Comparison of ENCODE assay signal across 16 mouse cellular contexts in genomic region chr8:46597411-46597810, GRCm38 (mm10). TPM values are rescaled to one million over a fixed set of nuclear protein-coding genes. Genes with fewer than 3 reads are reported as not detected.
A peak's percentile ranks its signal among the peaks of the same experiment; 100 is the strongest.
DNase-seq lines count a peak whose midpoint lies in the region; TF ChIP-seq lines count a peak whose summit lies in the region.
"Had no signal": no experiment of that assay in that cellular context is flagged by ENCODE, and none has a peak within 500 bp of the region (broad histone marks: within the 10 kb centered on the region; RNA-seq: fewer than 3 reads in every experiment).

No protein-coding gene starts in this region.

- no peak for TF ChIP-seq RAD21 in CH12.LX (IDR thresholded peaks at IDR 0.05; ENCODE audit: low read depth, low read length)

- TF ChIP-seq POLR2A in CH12.LX (IDR thresholded peaks at IDR 0.05; ENCODE audit: low read depth, low read length) = no peak
- TF ChIP-seq POLR2A in bone marrow macrophage, adult 2 months (IDR thresholded peaks at IDR 0.05; ENCODE audit: borderline replicate concordance, low read depth, low read length) = no peak

- H3K9ac ChIP-seq in CH12.LX (ENCODE audit: insufficient read depth, low read depth) (no peak overlapping the region), ES-E14 (ENCODE audit: insufficient read depth, low read depth, low read length, poor library complexity, severe bottlenecking) (no peak overlapping the region)
- H3K9ac ChIP-seq: embryonic facial prominence, embryonic 15.5 days had no signal

- H3K4me3 ChIP-seq in CH12.LX (replicated peaks in 1 of 3; ENCODE audit: low read depth in 2 of 3, low read length in 2 of 3, poor library complexity in 1 of 3) (no peak overlapping the region), ES-E14 (ENCODE audit: insufficient read depth in 1 of 2, low read depth in 1 of 2, low read length in 2 of 2, poor library complexity in 1 of 2, severe bottlenecking in 1 of 2) (no peak overlapping the region)
- H3K4me3 ChIP-seq in bone marrow macrophage, adult 2 months (ENCODE audit: insufficient read depth, low read length) = no peak overlapping the region
- H3K4me3 ChIP-seq: embryonic facial prominence, embryonic 15.5 days; erythroblast, embryonic 14.5 days; forebrain, embryonic 10.5 days; heart, adult 2 months had no signal

- H3K4me1 ChIP-seq in CH12.LX (ENCODE audit: control insufficient read depth in 1 of 2, insufficient read depth in 2 of 2) (peaks cover 13 to 20% of the 10 kb centered on the region in 2 experiments), ES-E14 (ENCODE audit: control insufficient read depth in 2 of 2, insufficient read depth in 2 of 2, low read length in 2 of 2, poor library complexity in 1 of 2) (no peaks in the 10 kb centered on the region)
- peaks cover 28% of the 10 kb centered on the region for H3K4me1 ChIP-seq in bone marrow macrophage, adult 2 months (ENCODE audit: control insufficient read depth, insufficient read depth, low read length)
- H3K4me1 ChIP-seq: forebrain, embryonic 10.5 days had no signal

- H3K36me3 ChIP-seq in CH12.LX (replicated peaks in 1 of 2; ENCODE audit: control insufficient read depth in 1 of 2, insufficient read depth in 1 of 2, low read length in 1 of 2) (peaks cover 18 to 59% of the 10 kb centered on the region in 2 experiments), ES-E14 (ENCODE audit: control insufficient read depth, insufficient read depth, low read length, poor library complexity, severe bottlenecking) (peaks cover 7% of the 10 kb centered on the region; the same call in 1 of the 2 replicates)

- H3K79me2 ChIP-seq in CH12.LX (replicated peaks; ENCODE audit: control insufficient read depth, extremely low read depth, insufficient read depth, poor library complexity, severe bottlenecking) = no peaks in the 10 kb centered on the region

- DNase-seq in heart, adult 11 months = peak; percentile 43
- DNase-seq in heart, adult 18-20 months = no peak
- no peak for DNase-seq in CH12.LX (ENCODE audit: extremely low read depth)
- DNase-seq in ES-E14 (ENCODE audit: low read depth, low spot score) = no peak
- no peak for DNase-seq in kidney, adult 18-20 months
- no peak for DNase-seq in spleen, postnatal 4 days (ENCODE audit: low spot score in 2 of 2)
- DNase-seq: cerebellum, adult 2 months; cerebellum, postnatal 10 days; gastrocnemius, postnatal 36 days; heart, adult 2 months had no signal

- H3K9me3 ChIP-seq in CH12.LX (replicated peaks; ENCODE audit: low read length) (no peaks in the 10 kb centered on the region), ES-E14 (ENCODE audit: control insufficient read depth, insufficient read depth, low read depth, low read length) (no peaks in the 10 kb centered on the region)
- H3K9me3 ChIP-seq: embryonic facial prominence, embryonic 15.5 days; forebrain, embryonic 10.5 days had no signal

- H3K27me3 ChIP-seq in CH12.LX (replicated peaks) = no peaks in the 10 kb centered on the region
- H3K27me3 ChIP-seq: embryonic facial prominence, embryonic 15.5 days; Patski had no signal

- no peak for TF ChIP-seq EP300 in CH12.LX (IDR thresholded peaks at IDR 0.05; ENCODE audit: low read length)

- no peak overlapping the region for H3K4me2 ChIP-seq in CH12.LX (ENCODE audit: insufficient read depth, low read depth, poor library complexity, severe bottlenecking)
- H3K4me2 ChIP-seq: embryonic facial prominence, embryonic 15.5 days; heart, embryonic 11.5 days had no signal

- dilution Hi-C loops in CH12.LX (cut with MboI; ENCODE audit: extremely low pct_ligation_motif_present, extremely low pct_unique_long_range_greater_than_20kb, low sequenced_read_pairs) = no loop called here

- H3K27ac ChIP-seq in CH12.LX (ENCODE audit: insufficient read depth, low read depth) (no peak overlapping the region), ES-E14 (ENCODE audit: insufficient read depth, low read depth, low read length, poor library complexity, severe bottlenecking) (no peak overlapping the region)
- peak overlapping the region; percentile 62 for H3K27ac ChIP-seq in bone marrow macrophage, adult 2 months (ENCODE audit: insufficient read depth, low read depth, low read length)
- H3K27ac ChIP-seq: embryonic facial prominence, embryonic 15.5 days; forebrain, embryonic 10.5 days; heart, adult 2 months had no signal

- no peak for TF ChIP-seq CTCF in CH12.LX (conservative IDR thresholded peaks at IDR 0.05 in 1 of 2, IDR thresholded peaks at IDR 0.05 in 1 of 2; ENCODE audit: low read depth in 2 of 2, low read length in 2 of 2)
- TF ChIP-seq CTCF in bone marrow macrophage, adult 2 months (IDR thresholded peaks at IDR 0.05; ENCODE audit: low read depth, low read length) = no peak

- in situ Hi-C loops in CH12.LX (cut with MboI; ENCODE audit: low pct_ligation_motif_present, low pct_unique_long_range_greater_than_20kb, low sequenced_read_pairs) (no loop called here), ES-E14 (cut with MboI; ENCODE audit: low sequenced_read_pairs in 2 of 2, unreplicated experiment in 2 of 2) (no loop called here)

TF ChIP-seq in CH12.LX, 34 proteins besides CTCF, POLR2A, EP300 and RAD21:
- TF ChIP-seq NRF1 (IDR thresholded peaks at IDR 0.05; ENCODE audit: low read depth, low read length) = no peak
- no peak for TF ChIP-seq RCOR1 (conservative IDR thresholded peaks at IDR 0.05; ENCODE audit: low read depth, low read length)
- no peak for TF ChIP-seq ZNF384 (IDR thresholded peaks at IDR 0.05; ENCODE audit: low read depth, low read length)
- peak; percentile 74 for TF ChIP-seq MAFK (IDR thresholded peaks at IDR 0.05; ENCODE audit: insufficient replicate concordance, low read length)
- TF ChIP-seq PAX5 (IDR thresholded peaks at IDR 0.05; ENCODE audit: low read length) = no peak

TF ChIP-seq in ES-E14, 5 proteins besides CTCF, POLR2A, EP300 and RAD21:
- TF ChIP-seq HCFC1 (IDR thresholded peaks at IDR 0.05; ENCODE audit: borderline replicate concordance, insufficient read depth, low read length) = no peak
- peak; percentile 42; the same call in 1 of the 2 replicates for TF ChIP-seq MAFK (IDR thresholded peaks at IDR 0.05; ENCODE audit: insufficient read depth, low read depth, low read length)

RNA-seq across cellular contexts. Expression of gene Primpol, which starts 19.6 kb away (rescaled TPM):
- 1 to 10 TPM; 2.1 to 2.6 TPM for total RNA-seq in heart, adult 18-20 months (2021)
- total RNA-seq in CH12.LX (2012; rRNA removed) (8.5 and 12.4 TPM in 2 replicates), CH12.LX (2014; rRNA removed) (16.7 and 17.8 TPM in 2 replicates), ES-E14 (2012; rRNA removed) (6.6 and 7.5 TPM in 2 replicates)
- 15.3 and 16.2 TPM in 2 replicates for polyA plus RNA-seq in CH12.LX (2012; ENCODE audit: insufficient read length, low read depth)
- 16.6 and 21.3 TPM in 2 replicates for polyA plus RNA-seq in bone marrow macrophage, adult 2 months (2012; ENCODE audit: insufficient read depth, insufficient read length, missing spikeins)

RNA-seq across cellular contexts. Expression of gene Casp3, which starts 19.7 kb away (rescaled TPM):
- 1 to 10 TPM; 2.0 to 2.8 TPM for total RNA-seq in heart, adult 18-20 months (2021)
- 43.7 and 57.8 TPM in 2 replicates for total RNA-seq in CH12.LX (2012; rRNA removed)
- total RNA-seq in CH12.LX (2014; rRNA removed) = 105 and 114 TPM in 2 replicates
- polyA plus RNA-seq in CH12.LX (2012; ENCODE audit: insufficient read length, low read depth) = 70.0 and 81.6 TPM in 2 replicates
- 25.8 and 30.7 TPM in 2 replicates for total RNA-seq in ES-E14 (2012; rRNA removed)
- polyA plus RNA-seq in bone marrow macrophage, adult 2 months (2012; ENCODE audit: insufficient read depth, insufficient read length, missing spikeins) = 36.5 and 37.3 TPM in 2 replicates

RNA-seq across cellular contexts. Expression of gene Cenpu, which starts 45.6 kb away (rescaled TPM):
- total RNA-seq in heart, adult 18-20 months (2021) = under 1 TPM; 0.49 to 0.97 TPM
- total RNA-seq in CH12.LX (2012; rRNA removed) (7.8 and 16.7 TPM in 2 replicates), CH12.LX (2014; rRNA removed) (26.8 and 32.4 TPM in 2 replicates), ES-E14 (2012; rRNA removed) (17.3 and 19.1 TPM in 2 replicates)
- polyA plus RNA-seq in CH12.LX (2012; ENCODE audit: insufficient read length, low read depth) = 27.7 and 28.3 TPM in 2 replicates
- 15.1 and 16.7 TPM in 2 replicates for polyA plus RNA-seq in bone marrow macrophage, adult 2 months (2012; ENCODE audit: insufficient read depth, insufficient read length, missing spikeins)
